Mouse (Mus musculus): ENCODE results near the gene Scn9a. TPM values are rescaled to one million over a fixed set of nuclear protein-coding genes. Genes with fewer than 3 reads are reported as not detected.

The Scn9a gene
- polyA plus RNA-seq (2017; shearing (Covaris generic)): under 1 TPM in 1 of 2 experiments, not detected in 1; 0.33 TPM

- no peak for ATAC-seq
Measured at GRCm38 (mm10) chr2:66634580-66635359, at the start of gene Scn9a. Gene Scn9a (minus strand): TSS chr2:66634962.

GRCm38 (mm10) chr2:66661988-66662387 lies 27.2 kb upstream of the Scn9a start:
- ATAC-seq: no peak

GRCm38 (mm10) chr2:66656430-66656829 lies 21.7 kb upstream of the Scn9a start:
- no peak for ATAC-seq

- no peak for ATAC-seq
Measured at GRCm38 (mm10) chr2:66655431-66655830, 20.7 kb upstream of the Scn9a start.

GRCm38 (mm10) chr2:66644384-66644783 lies 9.6 kb upstream of the Scn9a start:
- ATAC-seq: no peak

- ATAC-seq: no peak
Measured at GRCm38 (mm10) chr2:66632728-66633127, 2.0 kb downstream of the Scn9a start.

- ATAC-seq: no peak
Measured at GRCm38 (mm10) chr2:66611091-66611490, 23.7 kb downstream of the Scn9a start.

- no peak for ATAC-seq
Measured at GRCm38 (mm10) chr2:66597313-66597712, 37.4 kb downstream of the Scn9a start.

- ATAC-seq: no peak
Measured at GRCm38 (mm10) chr2:66596145-66596544, 38.6 kb downstream of the Scn9a start.

GRCm38 (mm10) chr2:66590151-66590550 lies 44.6 kb downstream of the Scn9a start:
- ATAC-seq: no peak

GRCm38 (mm10) chr2:66580026-66580808 lies 54.5 kb downstream of the Scn9a start:
- no peak for ATAC-seq

GRCm38 (mm10) chr2:66548254-66548653 lies 86.5 kb downstream of the Scn9a start:
- ATAC-seq: no peak

GRCm38 (mm10) chr2:66519966-66520365 lies 114.8 kb downstream of the Scn9a start:
- ATAC-seq: no peak

- no peak for ATAC-seq
Measured at GRCm38 (mm10) chr2:66511424-66511823, 123.3 kb downstream of the Scn9a start.

GRCm38 (mm10) chr2:66508032-66508431 lies 126.7 kb downstream of the Scn9a start:
- no peak for ATAC-seq

- ATAC-seq: no peak
Measured at GRCm38 (mm10) chr2:66507616-66508015, 127.1 kb downstream of the Scn9a start.

GRCm38 (mm10) chr2:66502158-66502557 lies 132.6 kb downstream of the Scn9a start:
- ATAC-seq: no peak

- ATAC-seq: no peak
Measured at GRCm38 (mm10) chr2:66494556-66494955, 140.2 kb downstream of the Scn9a start.

- no peak for ATAC-seq
Measured at GRCm38 (mm10) chr2:66478395-66478794, 156.4 kb downstream of the Scn9a start.

GRCm38 (mm10) chr2:66473181-66473822 lies 161.5 kb downstream of the Scn9a start:
- ATAC-seq: no peak

GRCm38 (mm10) chr2:66465484-66465883 lies 169.3 kb downstream of the Scn9a start:
- no peak for ATAC-seq

- ATAC-seq: no peak
Measured at GRCm38 (mm10) chr2:66464874-66465458, 169.8 kb downstream of the Scn9a start.

- no peak for ATAC-seq
Measured at GRCm38 (mm10) chr2:66463916-66464315, 170.8 kb downstream of the Scn9a start.
